Mouse (Mus musculus): ENCODE results near the gene Ccser1.
A peak's percentile ranks its signal among the peaks of the same experiment; 100 is the strongest.

The Ccser1 gene

DNA sequence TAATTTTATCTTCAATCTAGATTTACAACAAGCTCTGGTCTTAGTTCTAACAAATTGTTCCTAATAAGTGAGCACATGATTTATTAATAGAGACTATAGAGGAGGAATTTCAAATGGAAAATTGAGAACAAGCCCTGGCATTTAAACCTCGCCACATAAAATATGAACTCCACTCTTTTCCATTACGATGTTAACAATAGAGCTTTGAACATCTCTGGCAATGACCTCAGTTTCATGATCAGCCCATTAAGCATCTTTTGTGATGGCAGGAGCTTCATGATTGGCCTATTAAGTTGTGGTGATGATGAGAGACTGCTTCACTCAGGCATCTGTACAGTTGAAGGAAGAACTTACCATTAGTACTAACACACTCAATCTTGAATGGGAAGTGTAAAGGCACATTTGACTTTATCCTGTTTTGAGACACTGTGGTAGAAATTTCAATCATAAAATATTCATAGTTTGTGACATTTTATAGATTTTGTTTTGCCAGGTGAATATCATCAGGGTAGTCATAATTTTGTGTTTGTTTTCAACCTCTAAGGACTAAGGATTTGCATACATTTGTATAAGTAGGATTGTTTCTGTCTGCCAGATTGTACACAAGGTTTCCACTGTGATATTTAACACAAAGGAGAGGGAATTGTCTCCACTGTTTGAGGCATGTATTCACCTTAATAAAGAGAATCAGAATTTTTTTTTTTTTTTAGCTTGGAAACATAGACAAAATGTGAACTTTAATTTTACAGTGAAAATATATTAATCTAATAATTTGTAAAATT lies 291.4 kb downstream of the Ccser1 start:
- DNase-seq: no peak

DNA sequence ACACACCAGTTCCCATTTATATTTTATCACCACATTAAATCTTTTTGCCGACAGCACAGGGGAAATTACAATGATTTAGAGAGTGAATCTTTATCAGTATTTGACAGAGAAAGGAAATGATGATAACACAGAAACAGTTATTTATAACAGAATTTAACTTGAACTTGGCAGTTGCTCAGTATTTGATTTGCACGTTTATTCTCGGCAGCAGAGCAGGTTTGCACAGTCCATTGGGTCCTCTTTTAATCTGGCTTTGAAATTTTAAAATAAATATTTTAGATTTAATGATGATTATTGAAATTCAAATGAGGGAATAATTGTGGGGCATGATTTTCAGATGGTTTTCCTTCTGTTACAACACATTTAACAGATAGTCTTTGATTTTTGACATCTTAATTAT lies 305.2 kb downstream of the Ccser1 start:
- no peak for DNase-seq

DNA sequence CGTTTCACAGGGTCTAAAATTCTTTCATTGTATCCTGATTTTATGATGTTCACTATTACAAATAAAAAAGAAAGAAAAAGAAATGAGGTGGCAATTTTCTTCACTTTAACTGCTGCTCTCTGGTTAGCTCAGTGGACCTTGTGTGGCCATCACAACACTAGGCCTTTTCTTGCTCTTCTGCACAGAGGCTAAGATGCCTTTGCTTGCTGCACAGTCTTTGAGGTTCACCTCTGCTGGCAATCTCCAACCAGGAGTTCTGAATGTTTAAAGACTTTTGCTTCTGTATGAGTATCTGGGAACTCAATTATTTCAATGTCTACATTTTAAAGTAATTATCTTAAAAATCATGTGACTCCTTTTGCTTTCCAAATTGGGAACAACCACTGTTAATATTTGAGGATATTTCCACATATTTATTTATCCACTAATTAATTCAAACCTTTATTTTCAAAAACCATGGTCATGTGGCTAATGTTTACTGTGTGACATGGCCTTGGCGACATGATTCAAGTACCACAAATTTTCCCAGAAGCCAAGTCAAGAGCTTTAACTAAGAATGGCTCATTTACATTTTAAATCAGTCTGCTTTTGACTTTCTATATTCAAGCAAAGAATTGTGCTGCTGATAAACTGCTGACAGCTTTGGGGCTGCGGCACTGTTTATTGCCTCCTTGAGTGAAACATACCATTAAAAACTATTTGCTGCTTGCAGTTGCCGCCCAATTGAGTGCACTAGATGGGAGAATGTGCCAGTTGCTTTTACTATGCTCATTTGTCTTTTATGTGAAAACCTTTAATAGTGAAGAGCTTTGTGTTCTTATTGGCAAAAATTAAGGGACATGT lies 312.1 kb downstream of the Ccser1 start:
- no peak for DNase-seq

DNA sequence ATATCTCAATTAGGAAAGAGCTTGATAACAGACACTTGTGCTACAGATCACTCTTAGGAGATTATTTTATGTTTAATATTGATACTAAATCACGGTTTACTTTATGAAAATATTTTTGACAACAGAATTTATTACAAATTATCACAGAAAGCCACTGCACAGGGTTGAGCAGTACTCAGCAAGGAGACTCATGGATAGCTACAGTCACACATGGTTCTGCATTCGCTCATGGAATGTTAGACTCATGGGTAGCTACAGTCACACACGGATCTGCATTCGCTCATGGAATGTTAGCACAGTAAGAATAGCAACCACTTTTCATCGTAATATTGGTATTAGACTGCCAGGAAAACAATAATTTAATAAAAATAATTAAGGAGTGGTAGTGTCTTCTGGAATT lies 313.3 kb downstream of the Ccser1 start:
- DNase-seq: no peak

DNA sequence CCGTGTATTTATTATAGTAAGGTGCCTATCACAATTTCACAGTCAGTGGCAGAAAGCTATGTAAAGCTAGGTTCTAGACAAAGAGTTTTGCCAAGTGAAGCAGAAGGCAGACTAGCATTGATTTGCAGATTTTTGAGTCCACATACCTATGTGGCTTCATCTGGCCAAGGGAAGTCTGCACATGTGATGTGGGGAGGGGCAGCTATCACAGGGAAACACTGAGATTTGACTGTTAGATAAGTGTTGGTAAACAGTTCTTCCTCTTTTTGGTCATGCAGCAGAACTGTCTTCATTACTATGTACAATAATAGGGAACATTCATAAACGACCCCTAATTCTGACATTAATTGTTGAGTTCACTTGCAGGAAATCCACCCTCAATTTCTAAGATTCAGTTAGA lies 335.2 kb downstream of the Ccser1 start:
- DNase-seq: no peak

DNA sequence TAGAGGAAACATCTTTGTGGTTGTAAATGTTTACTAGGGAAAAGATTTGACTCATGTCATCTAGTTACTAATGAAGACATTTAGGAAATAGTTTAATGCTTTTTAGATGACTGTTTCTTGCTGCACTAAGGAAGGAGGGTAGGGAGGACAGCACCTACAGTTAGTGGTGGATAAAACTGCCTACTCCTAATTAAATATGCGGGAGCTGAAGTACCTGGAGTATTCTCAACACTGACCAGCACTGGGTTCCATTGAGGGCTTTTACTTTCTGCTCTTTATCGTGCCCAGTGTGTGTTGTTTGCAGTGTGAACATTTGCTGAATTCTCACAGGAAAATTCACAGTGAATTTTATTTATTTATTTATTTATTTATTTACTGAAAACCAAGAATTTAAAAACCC lies 341.5 kb downstream of the Ccser1 start:
- no peak for DNase-seq

DNA sequence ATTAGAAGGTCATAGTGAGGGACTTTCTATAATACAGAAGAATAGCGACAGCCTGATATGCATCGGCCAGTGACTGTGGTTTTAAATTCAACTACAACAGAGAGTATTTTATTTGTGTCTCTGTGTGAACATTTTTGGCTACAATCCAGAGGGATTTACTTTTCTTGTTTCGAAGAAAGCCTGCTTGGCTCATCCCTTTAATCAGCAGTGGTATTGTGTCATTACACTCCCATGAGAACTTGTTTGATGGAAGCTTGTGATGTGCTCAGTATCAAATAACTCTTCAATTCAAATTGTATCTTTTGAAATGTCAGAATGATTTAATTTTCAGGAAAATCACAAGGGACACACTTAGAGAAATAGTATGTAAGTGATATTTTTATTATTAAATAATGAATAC lies 342.0 kb downstream of the Ccser1 start:
- DNase-seq: no peak

DNA sequence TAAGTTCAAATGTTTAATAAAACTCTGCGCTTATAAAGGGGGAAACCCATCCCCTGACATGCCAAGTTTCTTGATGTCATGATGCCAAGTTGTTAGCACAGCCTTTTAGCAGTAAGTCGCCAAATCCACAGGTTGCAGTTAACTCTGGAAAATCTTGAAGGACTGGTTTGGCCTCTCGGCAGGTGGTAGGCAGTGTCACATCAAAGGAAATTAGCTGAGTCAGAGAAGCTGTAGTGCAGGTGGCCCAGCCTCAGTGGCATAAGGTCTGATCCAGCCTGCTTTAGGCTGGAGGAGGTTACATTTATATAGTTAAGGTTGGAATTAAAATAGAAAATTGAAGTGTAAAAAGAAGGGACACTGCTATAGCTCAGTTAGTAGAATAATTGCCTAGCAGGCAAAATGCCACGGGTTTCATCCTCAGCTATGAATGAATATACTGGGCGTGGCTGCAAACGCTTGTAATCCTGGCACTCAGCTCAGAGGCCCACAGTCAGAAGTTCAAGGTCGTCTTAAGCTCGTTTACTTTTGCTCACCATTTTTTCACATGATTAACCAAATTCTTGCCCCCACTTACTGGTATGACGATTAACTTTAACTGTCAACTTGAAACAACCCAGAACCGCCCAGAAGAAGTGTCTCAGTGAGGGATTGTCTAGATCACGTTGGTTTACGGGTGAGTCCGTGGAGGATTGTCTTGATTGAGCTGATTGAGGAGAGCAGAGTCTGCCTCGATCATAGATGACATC lies 343.8 kb downstream of the Ccser1 start:
- no peak for DNase-seq

DNA sequence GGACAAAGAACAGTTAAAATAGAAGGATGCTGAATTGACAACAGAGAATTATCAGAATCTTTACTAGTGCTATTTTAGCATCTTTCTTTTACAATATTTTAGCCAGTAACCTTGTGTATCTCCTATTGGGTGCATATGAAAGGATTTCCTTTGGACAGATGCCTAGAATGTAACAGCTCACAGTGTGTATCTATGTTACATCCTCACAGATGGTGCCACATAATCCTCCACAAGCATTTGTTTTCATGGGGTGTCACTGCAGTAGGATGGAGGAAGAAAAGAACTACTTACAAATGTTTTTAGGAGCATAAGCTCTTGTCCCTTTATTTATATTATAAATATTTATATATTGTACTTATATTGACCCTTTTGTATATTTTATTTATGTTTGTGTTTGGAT lies 360.6 kb downstream of the Ccser1 start:
- peak in 1 of 2 experiments; percentile 15 for DNase-seq

DNA sequence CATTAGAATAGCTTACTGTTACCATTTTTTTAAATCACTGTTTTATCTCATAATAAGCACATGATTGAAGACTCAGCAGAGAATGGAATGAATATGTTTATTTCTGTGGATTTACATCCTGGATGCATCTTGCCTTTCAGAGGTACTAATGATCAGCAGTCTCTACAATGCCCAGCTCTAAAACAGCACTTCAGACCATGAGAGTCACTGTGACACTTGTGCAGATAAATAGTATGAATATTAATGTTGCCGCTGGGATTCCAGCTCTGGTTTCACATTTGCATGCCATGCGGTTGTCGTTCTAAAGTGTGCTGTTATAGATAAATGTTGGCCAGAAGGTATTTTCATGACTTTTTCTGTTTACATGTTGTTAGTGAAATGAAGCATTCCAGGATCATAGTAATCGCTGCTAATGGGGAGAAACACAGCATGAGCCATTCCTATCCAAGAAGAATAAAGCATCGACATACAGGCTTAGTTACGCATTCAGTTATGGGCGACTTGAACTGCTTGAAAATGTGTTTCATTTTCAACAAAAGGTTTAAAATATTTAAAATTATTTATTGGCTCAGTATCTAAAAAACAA lies 363.4 kb downstream of the Ccser1 start:
- no peak for DNase-seq

DNA sequence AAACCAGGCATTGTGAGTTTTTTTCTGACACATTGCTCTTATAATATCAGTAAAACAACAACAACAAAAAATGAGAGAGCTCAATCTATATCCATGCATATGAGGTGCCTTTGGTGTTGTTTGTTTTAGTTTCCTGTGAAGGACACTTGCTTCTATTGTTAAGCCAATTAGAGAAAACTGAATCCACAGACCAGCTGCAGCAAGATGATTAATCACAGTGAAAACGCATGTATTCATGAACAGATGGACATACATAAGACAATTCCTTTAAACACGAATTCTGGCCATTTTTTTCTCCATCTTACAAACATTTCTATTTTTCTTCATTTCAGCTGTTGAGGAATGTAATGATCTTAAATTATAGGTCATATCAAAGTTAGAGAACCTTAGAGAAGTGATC lies 387.4 kb downstream of the Ccser1 start:
- no peak for DNase-seq

DNA sequence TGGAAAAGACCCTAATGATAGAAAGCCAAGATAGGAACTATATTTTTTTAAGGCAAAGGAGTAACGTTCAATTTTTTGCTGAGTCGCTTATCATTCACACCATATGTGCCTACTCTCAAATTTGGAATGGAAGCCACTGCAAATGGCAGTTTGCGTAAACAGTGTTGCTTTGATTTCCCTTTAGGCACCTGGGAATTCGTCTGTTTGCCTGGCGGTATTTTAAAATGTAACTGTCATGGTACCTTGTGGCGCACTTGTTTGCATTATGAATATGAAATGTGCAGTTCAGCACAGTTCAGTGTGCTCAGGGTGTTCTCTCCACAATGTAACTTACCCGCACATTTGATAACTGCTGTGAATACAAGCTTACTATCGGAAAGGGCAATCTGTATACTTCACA lies 387.8 kb downstream of the Ccser1 start:
- no peak for DNase-seq

DNA sequence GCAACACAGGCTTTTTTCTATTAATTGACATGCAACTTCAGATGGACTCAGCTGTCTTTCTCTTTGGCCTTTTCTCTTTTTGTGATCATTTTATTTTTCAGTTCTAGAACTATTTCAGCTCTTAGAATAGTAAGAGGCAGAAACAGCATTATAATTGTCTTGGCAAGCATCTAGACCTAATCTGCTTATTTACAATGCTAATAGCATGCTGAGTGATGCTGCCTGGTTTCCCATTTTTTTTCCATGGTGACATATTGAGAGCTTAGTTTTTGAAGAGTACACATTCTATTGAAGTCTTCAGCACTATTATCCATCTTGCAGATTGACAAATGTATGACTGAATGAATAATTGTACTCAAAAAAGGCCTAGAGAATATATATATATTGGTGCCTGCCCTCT lies 401.6 kb downstream of the Ccser1 start:
- no peak for DNase-seq

DNA sequence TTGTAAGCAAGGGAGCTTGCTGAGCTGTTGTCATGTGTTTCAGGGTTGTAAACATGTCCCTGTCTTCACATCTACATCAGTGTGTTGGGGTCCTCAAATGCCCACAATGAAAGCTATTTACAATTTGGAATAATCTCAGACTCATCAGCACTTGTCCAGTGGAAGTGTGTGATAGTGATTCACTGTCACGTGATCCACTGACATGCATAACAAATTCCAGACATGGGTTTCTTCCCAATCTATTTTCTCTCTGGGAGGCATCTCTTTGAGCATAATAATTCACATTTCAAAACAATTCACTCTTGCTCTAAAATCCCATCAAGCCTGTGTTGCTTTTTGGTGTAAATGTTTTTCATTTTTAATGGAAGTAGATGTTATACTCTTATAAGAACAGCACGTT lies 408.9 kb downstream of the Ccser1 start:
- no peak for DNase-seq

DNA sequence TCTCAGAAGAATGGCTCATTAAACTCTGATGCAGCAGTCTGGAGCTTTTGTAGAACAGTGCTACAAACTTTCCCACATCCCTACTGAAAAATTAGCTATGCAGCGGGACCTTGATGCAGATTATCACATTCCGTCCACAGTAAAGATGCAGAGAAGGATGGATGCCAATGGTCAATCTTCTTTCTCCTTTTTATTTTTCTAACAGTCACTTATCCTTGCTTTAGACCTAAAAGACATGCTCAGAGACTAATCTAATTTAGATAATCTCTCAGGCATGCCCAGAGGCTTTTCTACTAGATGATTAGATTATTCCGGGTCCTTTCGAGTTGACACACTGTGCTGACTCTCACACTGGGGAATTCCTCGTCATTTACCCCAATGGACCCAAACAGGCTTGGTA lies 421.8 kb downstream of the Ccser1 start:
- DNase-seq: no peak

DNA sequence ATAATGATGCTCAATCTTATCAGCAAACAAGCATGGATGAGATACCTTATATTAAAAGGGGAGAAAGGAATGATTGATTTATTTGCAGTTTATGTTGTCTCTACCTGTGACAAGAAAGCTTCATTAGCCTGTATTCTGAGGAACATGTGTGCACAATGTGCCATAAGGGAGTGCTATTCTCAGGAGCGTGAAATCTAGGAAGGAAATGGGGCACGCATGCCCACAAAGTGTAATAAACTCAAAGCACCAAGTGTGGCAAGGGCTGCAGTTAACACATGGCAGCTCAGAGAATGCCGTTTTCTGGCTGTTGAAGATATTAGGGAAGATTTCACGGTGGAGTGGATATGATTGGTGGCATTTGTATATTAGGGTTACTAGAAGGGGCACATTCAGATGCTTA lies 434.8 kb downstream of the Ccser1 start:
- no peak for DNase-seq

DNA sequence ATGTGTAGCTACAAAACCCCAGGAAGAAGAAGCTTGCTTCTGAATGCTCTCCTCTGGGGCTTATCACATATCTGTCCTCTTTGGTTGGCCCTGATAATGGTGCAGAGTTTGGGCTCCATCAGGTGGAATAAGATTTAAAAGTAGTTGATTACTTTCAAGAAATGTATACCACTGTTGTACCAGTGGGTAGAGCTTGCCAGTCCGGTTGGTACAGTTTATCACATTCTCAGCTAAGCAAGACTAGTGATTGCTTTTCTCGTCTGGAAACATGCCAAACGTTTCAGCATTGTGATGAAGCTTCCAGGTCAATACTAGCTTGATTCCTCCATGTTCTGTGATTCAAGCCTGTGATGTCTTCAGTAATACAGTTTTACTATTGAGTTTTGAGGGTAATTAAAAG lies 441.6 kb downstream of the Ccser1 start:
- DNase-seq: no peak

DNA sequence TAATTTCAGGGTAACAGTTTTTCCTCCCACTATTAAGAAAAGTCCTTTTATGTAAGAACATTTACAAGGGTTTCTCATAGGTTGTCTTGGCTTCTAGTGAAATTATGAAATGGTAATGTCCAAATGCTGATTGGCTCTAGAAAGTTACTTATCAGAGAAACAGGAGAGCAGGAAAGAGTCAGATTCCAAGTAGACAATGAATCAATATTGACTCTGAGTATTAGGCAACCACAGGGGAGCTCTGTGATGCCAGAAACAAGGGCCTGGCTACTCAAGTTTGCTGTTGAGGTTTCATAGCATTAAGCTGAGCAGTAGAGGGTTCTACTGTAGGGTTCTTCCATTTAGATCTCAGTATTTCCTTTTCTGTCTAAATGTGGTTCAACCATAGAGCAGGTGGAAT lies 481.3 kb downstream of the Ccser1 start:
- no peak for DNase-seq

DNA sequence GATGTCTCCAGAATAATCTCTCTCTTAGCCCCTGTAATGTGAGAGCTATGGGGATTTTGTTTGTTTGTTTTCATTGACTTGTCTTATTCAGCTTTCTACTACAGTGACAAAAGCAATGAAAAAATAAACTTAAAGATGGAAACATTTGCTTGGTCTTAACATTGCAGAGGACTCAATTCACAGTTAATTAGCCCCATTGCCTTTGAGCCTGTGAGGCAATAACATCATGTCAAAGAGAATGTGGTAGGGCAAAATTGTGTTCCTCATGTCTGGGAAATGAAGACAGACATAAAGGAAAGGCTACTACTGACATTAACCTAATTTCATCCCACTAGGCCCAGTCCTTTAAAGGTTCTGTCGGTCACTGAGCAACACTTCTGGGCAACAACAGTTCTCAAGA lies 484.4 kb downstream of the Ccser1 start:
- no peak for DNase-seq

DNA sequence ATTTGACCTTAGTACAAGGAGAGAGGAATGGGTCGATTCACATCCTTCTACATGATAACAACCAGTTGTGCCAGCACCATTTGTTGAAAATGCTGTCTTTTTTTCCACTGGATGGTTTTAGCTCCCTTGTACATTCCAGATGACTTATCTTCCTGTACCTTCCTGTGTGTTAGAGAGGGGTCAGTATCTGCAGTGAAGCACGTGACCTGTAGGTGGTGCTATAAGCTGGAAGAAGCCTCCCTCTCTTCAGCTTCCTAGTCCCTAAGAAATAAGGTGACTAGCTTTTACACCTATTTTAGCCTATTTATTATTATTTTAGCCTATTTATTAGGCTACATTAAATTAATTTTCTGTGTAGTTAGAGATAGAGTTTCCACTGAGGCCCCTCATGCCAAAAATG lies 506.9 kb downstream of the Ccser1 start:
- DNase-seq: peak; percentile 7 to 8

DNA sequence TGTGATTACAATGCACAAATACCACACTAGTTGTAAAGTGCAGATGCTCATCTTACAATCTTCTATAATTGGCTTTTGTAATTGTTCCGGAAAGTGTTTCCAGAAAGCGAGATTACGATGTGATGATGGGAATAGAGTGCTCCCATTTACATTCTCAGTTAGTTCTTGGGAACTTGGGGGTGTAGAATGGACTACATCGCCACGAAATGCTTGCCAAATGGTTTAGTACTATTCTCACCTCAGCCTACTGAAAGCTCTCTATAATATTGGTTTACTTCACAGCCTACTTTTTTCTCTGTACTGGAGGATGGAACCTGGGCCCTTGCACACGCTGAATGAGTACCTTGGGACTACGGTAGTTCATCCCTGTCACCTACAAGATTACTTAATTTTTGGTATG lies 522.9 kb downstream of the Ccser1 start:
- DNase-seq: no peak

DNA sequence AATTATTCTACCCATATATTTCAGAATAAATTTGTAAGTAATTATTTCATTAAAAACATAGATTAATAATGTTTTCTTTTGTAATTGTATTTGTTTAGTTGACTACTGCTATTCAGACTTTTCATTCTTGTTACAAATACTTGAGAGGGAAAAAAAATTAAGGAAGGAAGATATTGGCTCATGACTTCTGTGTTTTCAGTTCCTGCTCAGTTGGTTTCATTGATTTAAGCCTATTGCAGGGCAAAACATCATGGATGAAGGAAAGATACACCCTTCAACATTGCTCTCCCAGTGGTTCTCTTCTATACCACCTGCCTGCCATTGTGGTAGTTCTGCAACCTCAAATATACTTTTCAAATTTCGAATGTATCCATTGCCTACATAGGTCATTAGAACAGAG lies 541.1 kb downstream of the Ccser1 start:
- DNase-seq: no peak

DNA sequence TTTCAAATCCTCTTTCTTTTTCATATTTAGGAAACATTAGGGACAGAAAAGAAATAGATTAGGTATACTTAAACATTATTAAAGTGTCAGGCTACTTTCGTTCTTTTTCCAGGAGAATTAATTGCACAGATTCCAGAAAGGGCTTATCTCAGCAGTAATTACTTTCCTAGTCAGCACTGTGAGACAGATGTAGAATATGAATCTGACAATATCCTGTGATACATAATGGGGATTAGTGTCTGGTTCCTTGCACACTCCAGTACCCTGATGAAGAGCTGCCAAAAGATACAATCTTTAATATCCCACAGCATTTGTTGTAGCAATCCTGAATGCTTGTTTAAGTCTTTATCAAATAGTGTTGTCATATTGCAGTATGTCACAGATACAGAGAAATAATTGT lies 548.9 kb downstream of the Ccser1 start:
- no peak for DNase-seq

Measured in cerebellum, adult 18-20 months (tissue).